Mouse (Mus musculus) cerebellum, adult 11-12 months (tissue): ENCODE results near the gene Snx29.
"Not testable (repeated sequence)": the region's sequence is repeated elsewhere in the genome, so short reads cannot be mapped to it uniquely, and the experiment has no call there.

Experiments
- DNase-seq: peaks from one replicate; pipeline ENCODE4 v3.0.0; 2022

The Snx29 gene

GRCm38 (mm10) chr16:11408726-11409125 lies 86.0 kb downstream of the Snx29 start:
- DNase-seq, result no peak

GRCm38 (mm10) chr16:11414631-11415030 lies 91.9 kb downstream of the Snx29 start:
- no peak for DNase-seq

GRCm38 (mm10) chr16:11418183-11418588 lies 95.5 kb downstream of the Snx29 start:
- DNase-seq, result peak; percentile 35

GRCm38 (mm10) chr16:11420311-11421080 lies 97.8 kb downstream of the Snx29 start:
- no peak for DNase-seq

GRCm38 (mm10) chr16:11422165-11422564 lies 99.5 kb downstream of the Snx29 start:
- DNase-seq, result no peak

GRCm38 (mm10) chr16:11422889-11423610 lies 100.3 kb downstream of the Snx29 start:
- no peak for DNase-seq

GRCm38 (mm10) chr16:11423611-11424297 lies 101.0 kb downstream of the Snx29 start:
- DNase-seq, result peak; percentile 42

- DNase-seq, result peak; percentile 22
Measured at GRCm38 (mm10) chr16:11424568-11425145, 101.9 kb downstream of the Snx29 start.

GRCm38 (mm10) chr16:11425279-11425678 lies 102.6 kb downstream of the Snx29 start:
- no peak for DNase-seq

- no peak for DNase-seq
Measured at GRCm38 (mm10) chr16:11426810-11427537, 104.3 kb downstream of the Snx29 start.

- no peak for DNase-seq
Measured at GRCm38 (mm10) chr16:11429784-11430183, 107.1 kb downstream of the Snx29 start.

- DNase-seq, result no peak
Measured at GRCm38 (mm10) chr16:11430520-11430919, 107.8 kb downstream of the Snx29 start.

- DNase-seq, result no peak
Measured at GRCm38 (mm10) chr16:11433779-11434178, 111.1 kb downstream of the Snx29 start.

- no peak for DNase-seq
Measured at GRCm38 (mm10) chr16:11437641-11438040, 114.9 kb downstream of the Snx29 start.

GRCm38 (mm10) chr16:11439417-11439816 lies 116.7 kb downstream of the Snx29 start:
- DNase-seq, result no peak

GRCm38 (mm10) chr16:11441616-11442015 lies 118.9 kb downstream of the Snx29 start:
- DNase-seq, result no peak

GRCm38 (mm10) chr16:11442534-11442933 lies 119.8 kb downstream of the Snx29 start:
- DNase-seq, result no peak

GRCm38 (mm10) chr16:11444626-11445025 lies 121.9 kb downstream of the Snx29 start:
- DNase-seq, result no peak

- no peak for DNase-seq
Measured at GRCm38 (mm10) chr16:11446977-11447376, 124.3 kb downstream of the Snx29 start.

GRCm38 (mm10) chr16:11447905-11448304 lies 125.2 kb downstream of the Snx29 start:
- no peak for DNase-seq

GRCm38 (mm10) chr16:11448696-11449095 lies 126.0 kb downstream of the Snx29 start:
- DNase-seq, result not testable (repeated sequence)

GRCm38 (mm10) chr16:11449344-11449743 lies 126.6 kb downstream of the Snx29 start:
- no peak for DNase-seq

GRCm38 (mm10) chr16:11450626-11451025 lies 127.9 kb downstream of the Snx29 start:
- no peak for DNase-seq
